Mouse (Mus musculus): ENCODE data around the gene Prkcq.

Prkcq gene

GRCm38 (mm10) chr2:11225485-11225876 is 53.6 kb downstream of the Prkcq start:
- DNase-seq: no peak

- DNase-seq: no peak
These were observed 54.6 kb downstream of the Prkcq start for GRCm38 (mm10) chr2:11226555-11226954.

DNA sequence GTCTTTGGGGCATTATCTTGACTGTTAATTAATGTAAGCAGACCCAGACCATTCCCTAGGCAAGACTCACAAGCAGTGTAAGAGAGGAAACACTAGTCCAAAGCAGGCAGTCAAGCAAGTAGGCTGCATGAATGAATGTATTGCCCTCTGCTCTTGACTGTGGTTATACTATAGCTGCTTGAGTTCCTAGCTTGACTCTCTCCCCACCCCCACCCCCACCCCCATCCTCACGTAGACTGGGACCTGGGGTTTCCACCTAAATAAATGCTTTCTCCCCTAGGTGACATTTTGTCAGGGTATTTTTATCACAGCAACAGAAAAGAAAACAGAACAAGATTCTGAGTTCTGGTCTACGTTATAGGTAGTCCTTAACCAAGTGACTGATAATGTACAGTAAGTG is 57.2 kb downstream of the Prkcq start:
- no peak for DNase-seq

DNA sequence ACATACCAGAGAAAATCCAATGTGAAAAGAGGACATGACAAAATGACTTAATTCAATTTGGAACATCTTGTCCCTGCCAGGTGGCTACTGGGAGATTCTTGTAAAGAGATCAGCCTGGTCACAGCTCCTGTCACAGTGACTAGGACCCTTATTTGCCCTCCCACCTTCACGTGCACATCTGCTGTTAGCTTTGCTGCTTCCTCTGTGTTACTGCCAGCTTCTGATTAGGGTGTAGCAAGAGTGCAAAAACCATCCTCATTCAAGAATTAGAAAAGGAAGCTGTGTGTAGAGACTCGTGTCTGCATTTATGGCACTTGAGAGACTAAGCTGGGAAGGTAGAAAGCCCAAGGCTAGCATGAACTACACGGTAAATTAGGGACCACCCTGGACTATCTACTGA is 59.2 kb downstream of the Prkcq start:
- DNase-seq: no peak

DNA sequence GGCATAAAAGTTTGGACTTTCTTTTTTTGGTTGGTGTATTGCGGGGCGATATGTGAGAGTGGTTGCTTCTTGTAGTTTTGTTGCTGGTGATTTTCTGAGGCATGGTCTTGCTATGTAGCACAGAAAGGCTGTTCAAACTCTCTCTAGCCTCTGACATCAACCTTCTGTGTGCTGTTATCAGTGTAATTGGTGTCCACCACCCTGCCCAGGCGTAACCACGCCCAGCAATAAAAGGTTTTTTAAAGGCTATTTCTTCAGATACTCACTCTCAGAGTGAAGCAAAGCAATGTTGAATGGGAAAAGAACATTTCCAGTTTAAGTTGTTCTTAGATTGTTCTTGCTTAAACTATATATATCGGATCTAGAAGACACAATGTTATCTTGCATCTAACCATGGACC is 60.1 kb downstream of the Prkcq start:
- no peak for DNase-seq

DNA sequence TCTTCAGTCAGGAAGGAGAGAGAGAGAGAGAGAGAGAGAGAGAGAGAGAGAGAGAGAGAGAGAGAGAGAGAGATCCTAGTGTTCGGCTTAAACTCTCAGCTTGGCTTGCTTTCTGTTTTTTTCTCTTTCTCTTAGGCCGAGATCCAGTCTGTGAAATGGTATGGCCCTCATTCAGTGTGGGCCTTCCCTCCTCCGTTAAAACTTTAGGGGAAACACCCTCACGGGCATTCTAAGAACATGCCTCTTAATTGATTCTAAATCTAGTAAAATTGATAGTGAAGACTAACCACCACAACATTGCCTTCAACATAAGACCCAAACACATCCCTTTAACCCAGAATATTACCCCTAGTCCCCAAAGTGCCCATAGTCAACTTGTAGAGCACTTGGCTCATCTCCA is 66.3 kb downstream of the Prkcq start:
- DNase-seq: no peak

GRCm38 (mm10) chr2:11239523-11239922 is 67.6 kb downstream of the Prkcq start:
- DNase-seq: peak; percentile 19

- no peak for DNase-seq
These were observed 74.0 kb downstream of the Prkcq start for GRCm38 (mm10) chr2:11245926-11246325.

- peak; percentile 69 for DNase-seq
These were observed 82.0 kb downstream of the Prkcq start for GRCm38 (mm10) chr2:11253945-11254344.

DNA sequence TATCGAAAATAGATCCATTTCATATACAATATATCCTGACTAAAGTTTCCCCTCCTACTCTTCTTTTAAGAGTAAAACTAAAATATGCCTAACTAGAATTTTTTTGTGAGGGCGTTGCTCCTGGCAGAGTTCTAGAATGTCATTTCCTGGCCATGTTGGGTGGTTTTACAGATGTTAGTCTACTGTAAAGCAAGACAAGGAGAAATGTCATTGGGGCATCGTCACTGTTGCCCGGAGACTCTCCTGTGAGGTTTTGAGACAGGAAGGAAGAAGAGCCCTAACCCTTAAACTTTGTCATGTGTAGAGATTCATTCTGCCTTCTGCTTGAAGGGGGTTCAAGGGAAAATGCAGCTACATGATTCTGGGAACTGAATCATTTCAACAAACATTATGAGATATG is 82.5 kb downstream of the Prkcq start:
- DNase-seq: no peak

DNA sequence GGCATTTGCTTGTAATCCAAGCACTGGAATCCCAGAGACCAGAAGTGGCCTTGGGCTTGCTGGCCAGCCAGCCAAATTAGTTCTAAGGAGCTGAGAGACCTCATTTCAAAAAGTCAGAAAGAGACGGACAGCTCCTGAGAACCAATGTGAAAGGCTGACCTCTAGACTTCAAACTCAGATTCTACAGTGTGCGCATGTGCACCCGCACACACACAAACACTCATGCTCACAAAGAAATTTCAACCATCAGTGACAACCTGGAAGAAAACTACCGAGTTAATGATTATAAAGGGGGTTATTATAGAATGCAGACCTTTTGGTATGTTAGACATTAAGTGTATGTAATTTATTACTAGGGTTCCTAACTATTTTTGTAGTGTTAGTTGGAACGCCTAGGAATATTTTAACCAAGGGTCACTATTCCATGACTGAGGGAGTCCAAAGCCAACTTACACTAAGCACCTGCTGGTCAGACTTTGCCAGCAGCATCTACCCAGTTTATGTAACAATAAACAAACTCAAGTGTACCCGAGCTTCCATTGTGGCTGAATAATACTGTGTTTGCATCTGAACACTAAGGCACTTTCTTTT is 85.4 kb downstream of the Prkcq start:
- DNase-seq: no peak

DNA sequence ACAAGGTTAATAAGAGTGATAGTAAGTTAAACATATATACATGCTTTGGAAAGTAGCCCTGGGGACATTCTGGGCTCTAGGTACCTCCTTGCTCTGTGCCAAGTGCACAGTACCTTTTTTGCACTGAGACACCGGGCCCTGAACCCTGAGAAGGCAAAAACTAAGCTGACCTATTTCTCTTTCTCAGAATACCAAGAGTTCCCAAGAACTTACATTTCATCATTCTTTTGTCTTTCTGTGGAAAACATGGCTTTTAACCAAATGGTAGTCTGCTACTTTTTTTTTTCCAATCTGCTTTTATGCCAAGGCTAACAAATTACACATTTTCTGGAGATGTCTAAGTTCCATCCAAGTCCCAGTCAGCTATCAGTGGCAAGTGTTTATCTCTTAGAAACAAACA is 86.3 kb downstream of the Prkcq start:
- no peak for DNase-seq

DNA sequence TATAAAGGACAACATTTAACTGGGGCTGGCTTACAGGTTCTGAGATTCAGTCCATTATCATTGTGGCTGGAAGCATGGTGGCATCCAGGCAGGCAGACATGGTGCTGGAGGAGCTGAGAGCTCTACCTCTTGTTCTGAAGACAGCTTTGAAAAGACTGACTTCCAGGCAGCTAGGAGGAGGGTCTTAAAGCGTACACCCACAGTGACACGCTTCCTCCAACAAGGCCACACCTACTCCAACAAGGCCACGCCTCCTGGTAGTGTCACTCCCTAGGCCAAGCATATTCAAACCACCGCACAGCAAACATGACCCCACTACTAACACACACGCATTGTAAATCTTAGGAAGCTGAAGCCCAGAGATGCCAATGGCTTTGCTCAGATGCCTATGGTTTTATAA is 87.5 kb downstream of the Prkcq start:
- DNase-seq: no peak

DNA sequence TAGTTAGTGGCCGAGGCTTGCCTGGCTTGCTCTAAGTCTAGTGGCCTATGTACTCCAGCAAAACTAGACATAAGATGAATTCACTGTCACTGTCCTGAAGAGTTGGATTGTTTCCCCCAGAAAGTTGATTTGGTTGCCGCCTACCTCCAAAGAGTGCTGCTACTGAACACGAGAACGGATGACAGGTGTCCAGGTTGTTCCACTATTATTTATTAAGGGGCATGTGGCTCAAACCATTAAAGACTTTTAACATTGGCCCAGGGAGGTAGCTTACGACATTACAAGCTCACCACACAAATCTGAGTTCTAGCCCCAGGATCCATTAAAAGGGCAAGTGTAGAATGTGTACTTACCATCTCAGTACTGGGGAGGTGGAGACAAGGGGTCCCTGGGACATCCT is 92.9 kb downstream of the Prkcq start:
- DNase-seq: no peak

DNA sequence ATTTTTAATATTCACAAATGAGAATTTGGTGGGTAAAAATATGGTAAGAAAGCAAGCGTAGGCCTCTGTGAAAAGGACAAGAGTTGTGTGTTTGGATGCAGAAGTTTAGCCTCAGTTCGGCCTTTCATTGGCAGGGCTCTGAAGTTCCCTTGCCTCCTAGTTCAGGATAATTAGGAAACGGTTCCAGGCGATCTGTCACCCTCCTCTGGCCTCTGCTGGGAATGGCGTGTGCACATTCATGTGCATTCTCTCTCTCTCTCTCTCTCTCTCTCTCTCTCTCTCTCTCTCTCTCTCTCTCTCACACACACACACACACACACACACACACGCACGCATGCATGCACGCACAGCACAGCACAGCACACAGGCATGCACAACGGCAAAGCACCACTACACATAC is 93.5 kb downstream of the Prkcq start:
- peak; percentile 20 for DNase-seq

DNA sequence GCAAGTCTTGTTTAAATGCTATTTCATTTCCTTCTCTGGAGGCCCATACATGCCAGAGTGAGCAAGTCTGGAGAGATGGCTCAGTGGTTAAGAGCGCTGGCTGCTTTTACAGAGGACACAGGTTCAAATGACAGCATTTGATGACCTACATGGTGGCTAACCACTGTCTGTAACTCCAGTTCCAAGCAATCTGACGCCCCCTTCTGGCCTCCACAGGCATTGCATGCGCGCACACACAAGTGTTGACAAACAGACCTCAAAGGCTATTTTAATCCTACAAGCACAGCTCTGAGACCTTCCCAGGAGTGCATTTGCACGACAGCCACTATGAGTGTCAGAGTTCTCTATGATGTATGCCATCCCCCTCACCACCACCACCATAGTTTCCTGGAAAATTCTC is 94.4 kb downstream of the Prkcq start:
- DNase-seq: peak; percentile 28

DNA sequence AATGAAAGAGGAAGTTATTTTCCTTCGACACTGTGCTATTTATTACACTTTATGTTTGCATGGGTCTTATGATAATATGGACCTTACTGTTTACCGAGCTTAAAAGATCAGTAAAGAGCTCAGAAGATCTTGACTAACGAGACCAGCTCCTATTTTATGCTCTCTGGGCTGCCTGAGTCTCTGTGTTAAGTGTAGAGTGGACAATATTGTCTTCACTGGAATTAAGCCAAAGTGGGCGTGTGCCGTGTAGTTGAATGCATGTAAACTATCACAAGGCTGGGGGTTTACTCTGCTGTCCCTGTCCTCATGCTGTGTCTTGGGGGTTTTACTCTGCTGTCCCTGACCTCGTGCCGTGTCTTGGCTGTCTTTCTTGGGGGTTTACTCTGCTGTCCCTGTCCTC is 107.1 kb downstream of the Prkcq start:
- peak; percentile 29 for DNase-seq

DNA sequence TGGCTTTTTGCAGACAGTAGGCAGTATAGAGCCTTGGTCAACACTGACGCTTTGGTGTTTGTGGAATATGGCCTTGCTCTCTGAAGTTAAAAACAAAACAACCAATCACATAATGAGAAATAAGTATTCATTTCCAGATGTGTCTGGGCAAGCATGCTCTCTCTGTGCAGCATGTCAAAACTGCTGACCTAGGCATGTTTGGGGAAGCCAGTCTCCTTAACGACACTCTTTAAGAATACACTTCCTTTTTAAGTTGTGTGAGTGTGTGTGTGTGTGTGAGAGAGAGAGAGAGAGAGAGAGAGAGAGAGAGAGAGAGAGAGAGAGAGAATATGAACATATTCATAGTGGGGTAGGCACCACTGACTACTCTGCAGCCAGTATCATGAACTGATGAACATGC is 108.3 kb downstream of the Prkcq start:
- DNase-seq: no peak

GRCm38 (mm10) chr2:11287834-11288530 is 116.1 kb downstream of the Prkcq start:
- no peak for DNase-seq

GRCm38 (mm10) chr2:11288531-11288846 is 116.6 kb downstream of the Prkcq start:
- DNase-seq: peak; percentile 87

GRCm38 (mm10) chr2:11290931-11291330 is 119.0 kb downstream of the Prkcq start:
- DNase-seq: no peak

- no peak for DNase-seq
These were observed 119.9 kb downstream of the Prkcq start for GRCm38 (mm10) chr2:11291570-11292405.

GRCm38 (mm10) chr2:11293144-11293543 is 121.2 kb downstream of the Prkcq start:
- DNase-seq: peak; percentile 10

- DNase-seq: peak; percentile 46
These were observed 122.8 kb downstream of the Prkcq start for GRCm38 (mm10) chr2:11294643-11295191.

Measured in lung, postnatal 10 days (tissue).